Mouse (Mus musculus) c-Kit-negative CD71-positive TER-119-positive erythroid progenitor cells, embryonic 14.5 days (primary cell): ENCODE results near the gene Kirrel2.

Source experiments
- DNase-seq: peaks from one replicate; pipeline ENCODE4 v3.0.0-alpha.2; 2013; ENCODE audit warnings: low read depth, low spot score

The Kirrel2 gene

GRCm38 (mm10) chr7:30450241-30450640 lies 7.2 kb downstream of the Kirrel2 start:
- DNase-seq: no peak

DNA sequence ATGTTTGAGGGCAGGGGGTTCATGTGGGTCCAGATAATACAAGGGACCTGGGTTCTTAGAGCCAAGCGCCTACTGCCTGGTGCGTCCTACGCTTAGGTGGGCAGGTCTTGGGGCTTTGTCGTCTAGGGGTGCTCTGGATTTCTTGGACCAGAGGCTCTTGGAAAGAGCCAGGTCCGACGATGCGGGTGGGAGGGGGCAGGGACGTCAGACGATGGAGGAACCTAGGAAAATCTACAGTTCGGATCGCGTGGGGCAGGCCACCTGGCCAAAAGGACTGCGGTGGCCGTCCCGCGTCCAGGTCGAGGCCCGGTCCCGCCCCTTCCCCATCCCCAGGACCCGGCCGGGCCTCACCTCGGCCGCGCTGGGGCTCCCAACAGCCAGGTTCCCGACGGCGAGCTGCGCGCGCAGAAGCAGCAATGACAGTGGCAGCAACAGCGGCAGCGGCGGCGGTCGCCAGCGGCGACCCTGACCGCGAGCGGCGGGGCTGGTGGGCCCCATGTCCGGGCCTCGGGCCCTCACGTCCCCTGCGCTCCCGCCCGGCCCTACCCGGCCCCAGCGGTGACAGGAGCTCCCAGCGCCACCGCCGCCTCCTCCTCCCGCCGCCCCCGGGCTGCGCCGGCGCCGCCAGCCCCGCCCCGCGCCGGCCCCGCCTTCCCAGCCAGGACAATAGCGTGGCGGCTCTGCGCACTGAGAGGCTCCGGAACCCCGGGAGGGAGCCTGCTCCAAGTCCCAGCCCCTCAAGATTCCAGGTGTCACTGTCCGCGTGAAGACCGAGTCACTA lies 12.3 kb downstream of the Kirrel2 start, which contains the start of gene Aplp1:
Aplp1 (minus strand) TSS at position 565 of the 781 bp plus-strand sequence.
- no peak for DNase-seq

GRCm38 (mm10) chr7:30444154-30444970 lies 13.1 kb downstream of the Kirrel2 start:
- no peak for DNase-seq

DNA sequence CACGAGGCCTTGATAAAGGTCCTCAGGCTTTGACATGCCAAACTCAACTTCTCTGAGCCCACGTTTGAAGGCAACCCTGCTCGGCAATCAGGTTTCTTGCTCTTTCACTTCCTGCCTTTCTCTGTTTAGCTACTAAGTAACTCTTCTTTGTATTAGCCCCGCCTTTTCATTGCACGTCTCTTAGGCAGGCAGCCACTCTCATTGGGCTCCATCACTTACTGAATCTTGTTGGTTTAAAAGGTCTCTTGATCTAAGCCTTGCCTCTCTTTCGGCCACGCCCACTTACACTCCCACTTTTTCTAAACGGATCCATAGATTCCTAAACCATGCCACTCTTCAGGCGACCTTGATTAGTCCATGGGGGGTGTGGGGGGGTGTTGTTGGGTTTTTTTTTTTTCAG lies 13.8 kb downstream of the Kirrel2 start:
- DNase-seq: no peak

GRCm38 (mm10) chr7:30440697-30441096 lies 16.8 kb downstream of the Kirrel2 start:
- DNase-seq: no peak

- no peak for DNase-seq
Observed at GRCm38 (mm10) chr7:30439734-30440133, 17.8 kb downstream of the Kirrel2 start.

GRCm38 (mm10) chr7:30436879-30437278 lies 20.6 kb downstream of the Kirrel2 start:
- DNase-seq: no peak

DNA sequence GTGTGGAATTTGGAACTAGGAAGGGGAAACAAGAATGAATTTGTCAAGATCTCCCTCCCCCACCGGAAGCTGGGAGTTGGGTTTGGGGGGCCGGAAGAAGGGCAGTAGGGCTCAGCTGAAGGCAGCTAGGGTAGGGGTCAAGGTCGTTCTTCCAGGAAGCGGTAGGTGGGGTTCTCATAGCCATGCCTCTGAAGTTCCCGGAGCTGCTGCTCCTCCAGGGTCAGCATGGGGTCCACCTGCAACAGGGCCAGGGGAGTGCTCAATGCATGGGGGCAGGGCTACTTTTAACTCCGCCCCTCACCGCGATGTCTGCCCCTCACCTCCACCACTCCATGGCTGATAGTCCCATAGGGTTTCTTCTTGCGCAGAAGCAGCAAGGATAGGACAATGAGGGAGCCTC lies 22.3 kb downstream of the Kirrel2 start:
- DNase-seq: no peak

- no peak for DNase-seq
Observed at GRCm38 (mm10) chr7:30434701-30435100, 22.8 kb downstream of the Kirrel2 start.

DNA sequence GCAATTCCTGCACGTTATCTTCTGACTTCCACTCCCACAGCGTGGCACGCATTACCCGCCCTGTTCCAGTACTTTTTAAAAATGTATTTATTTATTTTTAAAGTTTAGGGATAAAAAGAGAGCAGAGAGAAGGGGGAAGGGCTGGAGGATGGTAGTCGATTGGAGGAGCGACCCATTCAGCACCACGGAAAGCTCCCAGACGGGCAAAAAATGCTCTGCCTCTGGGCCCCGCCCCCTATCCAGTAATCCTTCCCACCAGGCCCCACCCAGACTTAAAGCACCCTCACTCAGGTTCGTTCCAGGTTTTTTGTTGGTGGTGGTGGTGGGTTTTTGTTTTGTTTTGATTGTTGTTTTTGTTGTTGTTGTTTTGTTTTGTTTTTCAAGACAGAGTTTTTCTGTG lies 23.3 kb downstream of the Kirrel2 start:
- no peak for DNase-seq

DNA sequence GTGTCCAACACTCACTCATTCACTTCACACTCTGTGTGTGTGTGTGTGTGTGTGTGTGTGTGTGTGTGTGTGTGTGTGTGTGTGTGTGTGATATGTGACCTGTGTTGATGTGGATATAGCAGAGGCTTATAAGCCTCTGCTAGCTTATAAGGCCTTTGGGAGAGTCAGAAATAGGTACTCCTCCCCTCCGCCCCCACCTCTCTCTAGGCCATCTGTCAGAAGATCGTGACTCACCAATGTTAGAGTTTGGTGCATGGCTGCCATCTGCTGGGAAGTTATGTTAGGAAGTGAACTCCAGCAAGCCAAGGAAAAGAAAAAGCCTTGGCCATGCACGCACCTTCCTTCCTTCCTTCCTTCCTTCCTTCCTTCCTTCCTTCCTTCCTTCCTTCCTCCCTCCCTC lies 25.7 kb downstream of the Kirrel2 start:
- DNase-seq: no peak

GRCm38 (mm10) chr7:30430191-30430590 lies 27.3 kb downstream of the Kirrel2 start:
- no peak for DNase-seq

GRCm38 (mm10) chr7:30429327-30429726 lies 28.2 kb downstream of the Kirrel2 start:
- no peak for DNase-seq

DNA sequence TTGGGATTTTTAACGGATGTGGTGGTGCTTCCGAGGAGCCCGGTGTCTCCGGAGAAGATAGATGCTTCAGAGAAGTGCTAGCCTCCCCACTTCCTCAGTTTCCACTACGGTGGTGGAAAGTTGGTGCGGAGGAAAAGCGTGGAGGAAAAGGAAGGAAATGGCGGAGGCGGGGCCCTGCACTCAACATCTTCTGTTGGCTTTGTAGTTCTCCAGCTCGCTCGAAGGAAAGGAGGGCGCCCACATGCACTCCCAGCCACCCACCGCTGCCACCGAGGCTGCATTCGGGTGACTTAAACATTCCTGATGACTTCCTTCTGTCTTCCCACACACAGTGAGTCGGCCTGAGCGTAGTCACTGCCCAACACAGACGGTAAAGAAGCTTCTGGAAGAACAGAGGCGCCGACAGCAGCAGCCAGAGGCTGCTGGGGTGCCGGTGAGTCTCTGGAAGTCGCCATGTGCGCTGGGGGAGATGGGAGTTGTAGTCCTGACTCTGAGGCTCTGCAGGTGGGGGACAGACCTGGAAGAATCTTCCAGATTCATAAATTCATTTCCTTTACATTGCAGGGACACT lies 34.3 kb downstream of the Kirrel2 start:
- DNase-seq: no peak

- no peak for DNase-seq
Observed at GRCm38 (mm10) chr7:30422560-30422959, 34.9 kb downstream of the Kirrel2 start.

DNA sequence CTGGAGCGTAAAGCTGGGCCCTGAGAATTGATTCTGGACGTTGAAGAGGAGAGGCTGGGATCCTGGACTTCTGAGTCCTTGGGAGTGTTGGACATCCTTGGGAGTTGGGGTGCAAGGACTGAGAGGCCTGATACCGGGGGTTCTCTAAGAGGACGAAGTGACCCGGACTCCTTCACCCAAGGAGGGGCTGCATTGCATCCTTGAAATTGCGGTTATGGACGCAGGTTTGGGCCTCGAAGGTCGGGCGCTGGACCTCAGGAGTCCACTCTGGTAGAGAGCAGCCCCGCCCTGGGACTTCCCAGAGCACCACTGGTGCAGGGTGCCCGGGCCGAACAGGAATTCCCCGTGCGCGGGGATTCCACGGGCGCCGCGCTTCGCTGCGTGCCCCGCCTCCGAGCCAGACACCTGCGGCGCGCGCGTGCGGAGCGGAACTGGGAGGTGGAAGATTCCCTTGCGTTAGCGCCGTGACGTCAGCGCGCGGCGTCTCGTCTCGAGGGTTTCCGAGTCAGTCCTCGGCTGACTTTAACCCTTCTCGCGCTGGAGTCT lies 35.5 kb downstream of the Kirrel2 start:
- DNase-seq: peak; percentile 21

GRCm38 (mm10) chr7:30421175-30421889 lies 36.2 kb downstream of the Kirrel2 start, which contains the start of gene Nfkbid:
Gene Nfkbid, plus strand, starts transcription at chr7:30421732.
- peak; percentile 20 for DNase-seq

DNA sequence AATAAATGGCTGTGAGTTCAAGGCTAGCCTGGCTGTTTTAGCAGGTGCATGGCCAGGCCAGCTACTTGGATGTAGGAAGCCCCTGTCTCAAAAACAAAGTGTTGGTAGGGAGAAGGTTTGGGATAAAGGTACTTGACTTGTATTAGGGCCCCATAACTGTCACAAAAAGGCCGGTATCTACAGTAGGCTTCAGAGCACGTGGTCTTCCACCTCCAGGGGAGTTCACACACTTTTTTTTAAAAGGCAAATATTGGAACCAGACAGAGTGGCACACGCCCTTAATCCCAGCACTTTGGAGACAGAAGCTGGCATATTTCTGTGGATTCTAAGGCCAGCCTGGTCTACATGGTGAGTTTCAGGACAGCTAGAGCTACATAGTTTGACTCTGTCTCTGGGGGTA lies 36.8 kb downstream of the Kirrel2 start:
- no peak for DNase-seq

DNA sequence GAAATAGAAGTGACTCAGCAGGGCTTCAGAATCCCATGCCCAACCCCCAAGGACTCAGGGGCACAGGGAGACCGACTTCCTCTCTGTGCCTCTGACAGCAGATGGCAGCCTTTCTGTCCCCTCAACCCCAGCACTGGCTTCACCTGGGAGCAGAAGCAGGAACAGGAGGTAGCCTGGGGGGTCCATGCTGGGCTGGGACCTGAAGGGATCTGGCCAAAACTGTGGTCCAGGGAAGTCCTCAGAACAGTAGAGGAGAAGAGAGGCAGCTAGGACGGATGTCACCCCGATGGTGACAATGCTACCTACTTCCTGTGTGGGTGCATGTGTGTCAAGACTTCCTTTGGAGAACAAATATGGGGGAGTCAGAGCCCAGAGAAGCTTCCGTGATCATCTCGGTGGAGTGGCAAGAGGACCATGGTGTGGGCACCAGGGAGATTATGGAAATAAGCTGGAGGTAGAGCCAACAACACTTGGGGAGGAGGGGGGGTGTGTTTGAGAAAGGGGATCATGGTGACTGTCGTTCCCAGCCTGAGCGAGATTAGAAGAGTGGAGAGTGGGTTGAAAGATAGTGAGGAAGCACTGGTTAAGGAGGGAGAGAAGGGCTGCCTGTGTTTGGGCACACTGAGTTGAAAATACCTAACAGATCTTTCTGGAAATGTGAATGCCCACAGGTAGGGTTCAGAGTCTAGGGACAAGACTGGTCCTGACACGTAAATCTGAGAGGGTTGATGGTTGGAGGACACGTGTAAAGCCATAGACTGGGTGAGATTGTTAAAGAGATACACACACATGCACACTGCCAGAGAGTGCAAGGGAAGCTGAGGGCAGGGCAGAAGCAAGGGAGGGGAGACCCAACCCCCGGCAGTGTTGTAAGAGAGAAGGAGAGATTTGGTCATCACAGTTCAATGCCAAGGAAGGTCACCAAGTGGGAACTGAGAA lies 37.7 kb downstream of the Kirrel2 start, which contains the start of gene Hcst:
Hcst (minus strand) TSS at position 294 of the 939 bp plus-strand sequence.
- no peak for DNase-seq

GRCm38 (mm10) chr7:30417856-30418255 lies 39.6 kb downstream of the Kirrel2 start:
- DNase-seq: no peak
